Mouse (Mus musculus): Measurements from ENCODE around the gene Calhm1.

- no peak for TF ChIP-seq ZKSCAN1 (IDR thresholded peaks at IDR 0.05; ENCODE audit: low read depth, low read length)
- no peak for TF ChIP-seq ZC3H11A (IDR thresholded peaks at IDR 0.05; ENCODE audit: low read depth, low read length)
- no peak for TF ChIP-seq CHD1 (IDR thresholded peaks at IDR 0.05; ENCODE audit: low read depth, low read length)
- TF ChIP-seq MAZ (IDR thresholded peaks at IDR 0.05; ENCODE audit: low read depth, low read length), result no peak
- no peak for TF ChIP-seq GATA1 (IDR thresholded peaks at IDR 0.05; ENCODE audit: low read depth, low read length)
These were observed 25.4 kb downstream of the Calhm1 start for GRCm38 (mm10) chr19:47118634-47119033.

All from MEL (cell line).